Mouse (Mus musculus) liver, embryonic 14.5 days (tissue): ENCODE results near the gene Vmn1r126.
"Not testable (repeated sequence)": the region's sequence is repeated elsewhere in the genome, so short reads cannot be mapped to it uniquely, and the experiment has no call there.

Source experiments
- CTCF ChIP-seq: IDR thresholded peaks from 2 replicates; pipeline ENCODE4 v1.5.1; 2016; ENCODE audit warnings: antibody characterized with exemption, low read depth, control low read depth
- EP300 ChIP-seq: IDR thresholded peaks from 2 replicates; pipeline ENCODE4 v1.6.1; 2016; ENCODE audit warnings: antibody characterized with exemption, low read depth

DNA sequence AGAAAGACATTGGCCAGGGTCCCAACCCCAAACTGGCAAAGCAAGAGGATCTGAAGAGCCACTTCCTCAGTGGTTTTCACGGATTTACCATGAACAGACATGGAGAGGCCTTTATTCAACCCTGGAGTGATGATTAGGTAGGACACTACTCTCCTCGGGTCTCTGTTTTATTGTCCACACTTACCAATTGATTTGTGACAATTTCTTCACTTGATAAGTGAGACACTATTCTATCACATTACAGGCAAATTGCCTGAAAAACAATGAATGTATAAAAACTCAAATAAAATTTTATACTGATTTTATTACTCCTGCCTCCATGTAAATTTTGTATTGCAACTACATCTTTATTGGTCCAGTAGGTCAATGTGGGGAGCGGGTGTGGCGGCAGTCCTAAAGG, 40.8 kb downstream of the Vmn1r126 start, which contains the start of gene Vmn1r124:
- not testable (repeated sequence) for TF ChIP-seq CTCF, EP300
